Mouse (Mus musculus): ENCODE results near the gene Naga.

- TF ChIP-seq POLR2A (IDR thresholded peaks at IDR 0.05; ENCODE audit: extremely low read depth, insufficient read depth, low read length) (no peak), CTCF (IDR thresholded peaks at IDR 0.05; ENCODE audit: low read depth, low read length) (no peak)
These were observed 35.7 kb upstream of the Naga start for GRCm38 (mm10) chr15:82374437-82374836.
